Mouse (Mus musculus): Measurements from ENCODE around the gene Zfp462. TPM values are rescaled to one million over a fixed set of nuclear protein-coding genes. Genes with fewer than 3 reads are reported as not detected.

The Zfp462 gene
- polyA plus RNA-seq, 1 experiment from 2014 or later, result 0.09 TPM

DNA sequence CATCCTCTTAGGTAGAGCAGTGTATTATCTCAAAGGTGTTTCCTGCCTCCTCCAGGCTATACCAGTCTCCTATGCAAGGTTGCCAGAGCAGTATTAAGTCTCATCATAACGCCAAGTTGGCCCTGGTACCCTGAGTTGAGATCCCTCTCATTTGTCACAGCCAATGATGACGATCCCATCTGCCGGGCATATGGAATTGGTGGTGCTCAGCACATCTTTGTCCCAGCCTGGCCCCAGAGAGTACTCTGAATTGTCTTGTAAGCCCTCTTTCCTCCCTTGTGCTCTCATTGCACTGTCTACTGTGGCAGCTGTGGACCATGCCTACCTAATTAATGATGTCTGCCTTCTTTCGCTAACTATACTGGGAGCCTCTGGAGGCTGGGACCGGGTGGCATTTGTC lies 126.7 kb downstream of the Zfp462 start:
- Histone ChIP-seq H3K36me3 (ENCODE audit: inconsistent target) (no peaks in the 10 kb centered on the region), H3K4me3 (ENCODE audit: inconsistent target) (no peak overlapping the region), H3K79me2 (ENCODE audit: inconsistent target) (no peaks in the 10 kb centered on the region), H3K27ac (no peak overlapping the region)
- WGBS (ENCODE audit: missing documents), result 92% methylated on average over 5 of the region's 5 CpGs

DNA sequence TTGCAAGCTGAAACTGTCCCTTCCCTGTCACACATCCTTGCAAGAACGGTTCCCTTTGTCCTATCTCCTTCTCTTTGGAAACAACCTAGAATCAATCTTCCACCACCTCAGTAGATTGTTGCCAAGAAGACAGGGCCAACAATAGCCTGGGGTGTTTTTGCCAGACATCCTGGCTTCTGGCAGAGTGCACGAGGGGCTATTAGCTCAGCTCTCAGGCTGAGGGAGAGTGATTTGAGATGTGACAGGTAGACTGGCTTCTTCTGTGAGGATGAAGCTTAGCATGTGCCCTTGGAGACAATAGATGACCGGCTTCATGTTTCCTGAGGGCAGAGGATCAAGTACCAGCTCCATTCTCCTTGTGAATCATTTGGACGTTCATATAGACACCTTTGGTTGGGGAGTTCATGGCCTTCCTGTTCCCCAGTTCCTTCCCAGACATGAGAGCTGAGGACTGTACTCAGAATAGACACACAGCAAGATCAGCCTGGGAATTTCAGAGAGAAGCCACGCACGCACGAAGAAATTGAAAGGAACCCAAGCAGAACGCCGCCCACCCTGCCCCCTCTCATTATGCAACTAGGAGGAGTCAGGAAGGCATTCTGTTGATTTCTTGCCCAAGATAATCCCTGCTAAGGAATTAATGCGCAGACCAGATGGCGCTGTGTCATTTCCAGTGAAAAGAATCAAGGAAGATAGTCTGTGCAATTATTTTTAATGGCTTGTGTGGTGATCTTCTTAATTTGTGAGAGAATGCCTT lies 132.5 kb downstream of the Zfp462 start:
- Histone ChIP-seq H3K27ac (no peak overlapping the region), H3K36me3 (ENCODE audit: inconsistent target) (no peaks in the 10 kb centered on the region), H3K79me2 (ENCODE audit: inconsistent target) (no peaks in the 10 kb centered on the region), H3K4me3 (ENCODE audit: inconsistent target) (no peak overlapping the region)
- 98% methylated on average over 11 of the region's 11 CpGs for WGBS (ENCODE audit: missing documents)

DNA sequence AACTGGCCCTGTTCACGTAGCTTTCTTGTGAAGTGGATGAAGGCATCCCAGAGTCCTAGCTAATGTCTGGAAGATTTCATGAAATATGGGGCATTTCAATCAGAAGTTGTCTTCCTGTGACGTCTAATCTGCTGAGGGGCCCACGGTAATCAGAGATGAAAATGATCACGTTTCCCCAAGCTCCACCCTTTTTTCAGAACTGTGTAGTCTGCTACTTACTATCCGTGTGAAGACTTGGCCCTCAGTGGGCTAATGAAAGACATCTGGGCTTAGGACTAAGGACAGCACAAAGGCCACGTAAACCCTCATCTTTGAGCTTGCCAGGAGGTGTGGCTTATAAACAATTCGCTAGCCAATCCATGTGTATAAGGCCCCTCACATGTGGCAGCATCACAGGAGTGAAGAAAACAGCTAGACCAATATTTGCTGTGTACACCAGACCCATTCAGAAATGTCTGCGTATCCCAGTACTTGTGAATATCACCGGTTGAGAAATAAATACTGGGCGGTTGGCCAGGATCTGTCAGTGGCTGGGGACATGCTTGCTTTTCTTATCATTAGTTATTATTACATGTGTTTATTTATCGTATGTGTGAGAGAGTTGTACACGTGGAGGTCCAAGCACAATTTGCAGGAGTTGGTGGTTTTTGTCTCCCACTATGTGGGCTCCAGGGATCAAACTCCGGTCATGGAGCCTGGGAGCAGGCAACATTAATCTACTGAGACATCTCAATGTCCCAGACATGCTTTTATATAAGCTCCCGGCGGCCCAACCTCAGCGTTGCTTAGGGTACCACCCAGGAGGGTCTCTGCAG lies 133.3 kb downstream of the Zfp462 start:
- no peaks in the 10 kb centered on the region for H3K36me3 ChIP-seq (ENCODE audit: inconsistent target)
- no peak overlapping the region for H3K4me3 ChIP-seq (ENCODE audit: inconsistent target)
- WGBS (ENCODE audit: missing documents), result 96% methylated on average over 16 of the region's 16 CpGs
- no peaks in the 10 kb centered on the region for H3K79me2 ChIP-seq (ENCODE audit: inconsistent target)
- H3K27ac ChIP-seq, result no peak overlapping the region

DNA sequence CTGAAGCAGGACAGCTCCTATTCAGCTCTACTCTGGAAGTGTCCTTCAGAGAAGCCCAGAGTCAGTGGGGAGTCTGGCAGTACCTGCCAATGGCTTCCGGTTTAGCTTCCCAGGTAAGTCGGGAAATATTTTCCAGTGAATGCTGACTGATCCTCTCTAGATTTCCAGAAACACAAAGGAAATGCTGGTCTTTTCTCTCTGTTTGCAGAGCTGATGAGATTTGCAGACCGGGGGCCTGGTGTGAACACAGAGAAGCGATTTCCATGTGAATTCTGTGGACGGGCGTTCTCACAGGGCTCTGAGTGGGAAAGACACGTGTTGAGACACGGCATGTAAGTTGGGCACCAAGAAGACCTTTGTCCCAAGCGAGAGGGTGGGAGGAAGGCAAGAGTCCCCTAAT lies 134.2 kb downstream of the Zfp462 start:
- no peaks in the 10 kb centered on the region for H3K79me2 ChIP-seq (ENCODE audit: inconsistent target)
- H3K36me3 ChIP-seq (ENCODE audit: inconsistent target), result no peaks in the 10 kb centered on the region
- H3K4me3 ChIP-seq (ENCODE audit: inconsistent target), result no peak overlapping the region
- WGBS (ENCODE audit: missing documents), result 94% methylated on average over 8 of the region's 9 CpGs
- H3K27ac ChIP-seq, result no peak overlapping the region

DNA sequence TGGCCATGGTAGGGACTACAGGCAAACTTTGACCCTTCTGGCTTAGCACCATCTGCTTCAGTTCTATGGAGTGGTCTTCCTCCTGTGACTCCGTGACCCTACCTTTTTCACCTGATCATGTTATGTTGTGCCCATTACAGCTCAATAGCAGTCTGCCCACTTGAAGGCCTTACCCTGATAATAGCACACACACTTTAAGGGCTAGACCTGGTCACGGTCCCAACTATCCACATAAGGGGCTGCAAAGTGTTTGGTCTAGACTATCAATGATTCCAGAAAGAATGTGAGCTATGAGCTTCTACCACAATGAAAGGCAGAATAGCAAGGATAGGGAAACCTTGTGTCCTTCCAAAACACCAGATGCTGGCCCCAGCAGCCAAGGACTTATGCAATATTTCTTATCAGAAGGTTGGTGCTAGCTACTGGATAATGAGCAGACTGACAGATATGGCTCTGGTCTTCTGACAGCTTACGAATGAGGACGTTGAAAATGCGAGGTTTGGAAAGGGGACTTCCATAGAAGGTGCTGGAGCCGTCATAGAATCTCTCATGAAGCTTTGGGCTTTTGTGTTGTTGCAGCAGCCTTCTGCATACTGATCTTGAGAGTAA lies 139.3 kb downstream of the Zfp462 start:
- WGBS (ENCODE audit: missing documents), result 89% methylated on average over 6 of the region's 6 CpGs
- H3K27ac ChIP-seq, result no peak overlapping the region
- H3K36me3 ChIP-seq (ENCODE audit: inconsistent target), result no peaks in the 10 kb centered on the region
- no peak overlapping the region for H3K4me3 ChIP-seq (ENCODE audit: inconsistent target)
- H3K79me2 ChIP-seq (ENCODE audit: inconsistent target), result no peaks in the 10 kb centered on the region

DNA sequence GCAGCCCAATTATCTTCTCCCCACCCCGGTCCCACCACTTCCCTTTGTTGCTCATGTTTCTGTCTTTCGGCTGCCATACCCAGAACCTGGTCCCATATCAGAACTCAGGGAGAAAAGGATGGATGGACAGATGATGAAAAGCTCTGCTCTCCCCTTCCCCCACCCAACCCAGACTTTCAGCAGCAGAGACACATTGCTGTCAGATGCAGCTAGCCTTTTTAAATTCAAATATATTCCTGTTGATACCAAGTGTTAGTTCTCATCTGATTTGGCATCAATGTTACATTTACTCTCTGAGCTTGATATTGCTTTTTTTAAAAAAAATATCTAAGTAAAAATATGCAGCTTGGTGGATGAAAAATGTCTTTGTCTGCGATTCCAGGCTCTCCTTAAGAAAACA lies 143.3 kb downstream of the Zfp462 start:
- H3K36me3 ChIP-seq (ENCODE audit: inconsistent target), result no peaks in the 10 kb centered on the region
- H3K27ac ChIP-seq, result no peak overlapping the region
- no peaks in the 10 kb centered on the region for H3K79me2 ChIP-seq (ENCODE audit: inconsistent target)
- 97% methylated on average over 3 of the region's 3 CpGs for WGBS (ENCODE audit: missing documents)
- no peak overlapping the region for H3K4me3 ChIP-seq (ENCODE audit: inconsistent target)

DNA sequence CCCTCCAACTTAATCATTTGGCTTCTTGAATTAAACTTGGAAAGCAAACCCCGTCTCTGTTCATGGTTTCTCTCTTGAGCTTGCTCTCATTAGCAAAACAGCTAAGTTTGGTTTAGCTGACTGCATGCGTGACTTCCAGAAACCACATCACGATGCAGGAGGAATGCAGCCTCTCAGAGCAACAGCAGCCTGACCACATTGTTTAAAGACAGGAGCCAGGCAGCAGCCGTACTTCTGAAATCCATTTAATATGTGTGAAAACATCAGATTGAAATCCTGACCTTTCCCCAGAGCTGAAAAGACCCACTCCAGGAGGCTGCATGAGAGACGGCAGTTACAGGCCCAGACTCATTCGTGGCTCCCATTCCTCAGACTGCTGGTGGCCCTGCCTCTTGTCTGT lies 144.1 kb downstream of the Zfp462 start:
- Histone ChIP-seq H3K36me3 (ENCODE audit: inconsistent target) (no peaks in the 10 kb centered on the region), H3K79me2 (ENCODE audit: inconsistent target) (no peaks in the 10 kb centered on the region), H3K27ac (no peak overlapping the region), H3K4me3 (ENCODE audit: inconsistent target) (no peak overlapping the region)
- WGBS (ENCODE audit: missing documents), result 90% methylated on average over 6 of the region's 6 CpGs

DNA sequence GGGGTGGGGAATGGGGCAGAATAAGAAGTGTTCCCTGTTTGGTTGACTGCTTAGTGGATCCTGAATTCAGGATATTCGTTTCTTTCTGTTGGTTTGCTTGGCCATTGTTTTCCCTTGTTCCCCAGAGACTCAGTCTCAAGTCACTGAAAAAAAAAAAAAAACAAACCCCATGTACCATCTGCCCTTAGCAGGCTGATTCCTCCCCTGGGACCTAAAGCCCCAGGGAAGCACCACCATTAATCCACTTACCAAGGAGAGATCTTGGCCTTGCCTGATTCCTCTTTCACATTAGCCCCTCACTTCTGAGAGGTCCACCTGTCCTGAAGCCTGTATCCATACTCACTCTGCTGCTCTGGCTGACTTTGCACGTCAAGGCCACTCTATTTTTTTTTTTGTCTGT lies 152.3 kb downstream of the Zfp462 start:
- no peaks in the 10 kb centered on the region for H3K36me3 ChIP-seq (ENCODE audit: inconsistent target)
- 92% methylated on average over 2 of the region's 2 CpGs for WGBS (ENCODE audit: missing documents)
- no peak overlapping the region for H3K27ac ChIP-seq
- H3K4me3 ChIP-seq (ENCODE audit: inconsistent target), result no peak overlapping the region
- no peaks in the 10 kb centered on the region for H3K79me2 ChIP-seq (ENCODE audit: inconsistent target)

DNA sequence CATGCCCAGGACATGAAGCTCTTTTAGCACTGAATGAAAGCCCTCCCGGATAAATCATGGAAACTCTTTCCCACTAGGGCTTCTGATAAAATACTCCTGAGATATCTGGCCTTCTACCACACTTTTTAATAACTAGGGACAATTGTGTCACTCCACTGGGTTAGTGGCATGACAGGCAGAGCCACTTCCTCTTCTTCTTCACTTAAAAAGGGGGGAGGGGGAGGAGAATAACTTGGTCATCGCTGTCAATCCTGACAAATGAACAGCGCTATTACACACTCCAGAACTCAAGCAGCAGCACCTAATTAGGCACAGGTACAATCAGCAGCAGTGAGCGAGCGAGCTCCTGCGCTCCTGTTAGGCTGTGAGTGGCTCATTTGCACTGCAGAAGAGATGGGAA lies 153.5 kb downstream of the Zfp462 start:
- WGBS (ENCODE audit: missing documents), result 68% methylated on average over 6 of the region's 6 CpGs
- Histone ChIP-seq H3K79me2 (ENCODE audit: inconsistent target) (no peaks in the 10 kb centered on the region), H3K4me3 (ENCODE audit: inconsistent target) (no peak overlapping the region), H3K36me3 (ENCODE audit: inconsistent target) (no peaks in the 10 kb centered on the region), H3K27ac (peak overlapping the region; percentile 43)

DNA sequence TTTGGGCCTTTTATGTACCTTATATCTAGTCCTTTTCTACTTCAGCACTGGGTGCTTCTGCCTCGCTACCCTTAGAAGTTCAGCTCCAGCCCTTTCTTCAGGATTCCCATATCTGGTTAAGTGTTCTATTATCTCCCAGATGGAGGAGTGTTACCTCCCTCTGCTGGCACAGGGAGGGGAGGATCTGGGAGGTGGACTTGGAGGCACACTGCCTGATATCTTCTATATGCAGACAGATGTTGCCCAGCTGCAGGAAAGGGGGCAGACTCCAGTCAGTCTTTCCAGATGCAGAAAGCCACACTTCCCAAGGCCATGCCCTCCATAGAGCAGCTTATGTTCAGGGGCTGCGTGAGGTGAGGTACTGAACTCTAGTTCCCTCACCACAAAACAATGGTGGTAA lies 156.0 kb downstream of the Zfp462 start:
- H3K4me3 ChIP-seq (ENCODE audit: inconsistent target), result no peak overlapping the region
- H3K36me3 ChIP-seq (ENCODE audit: inconsistent target), result no peaks in the 10 kb centered on the region
- no peak overlapping the region for H3K27ac ChIP-seq
- WGBS (ENCODE audit: missing documents), result 100% methylated on average over 2 of the region's 2 CpGs
- no peaks in the 10 kb centered on the region for H3K79me2 ChIP-seq (ENCODE audit: inconsistent target)

DNA sequence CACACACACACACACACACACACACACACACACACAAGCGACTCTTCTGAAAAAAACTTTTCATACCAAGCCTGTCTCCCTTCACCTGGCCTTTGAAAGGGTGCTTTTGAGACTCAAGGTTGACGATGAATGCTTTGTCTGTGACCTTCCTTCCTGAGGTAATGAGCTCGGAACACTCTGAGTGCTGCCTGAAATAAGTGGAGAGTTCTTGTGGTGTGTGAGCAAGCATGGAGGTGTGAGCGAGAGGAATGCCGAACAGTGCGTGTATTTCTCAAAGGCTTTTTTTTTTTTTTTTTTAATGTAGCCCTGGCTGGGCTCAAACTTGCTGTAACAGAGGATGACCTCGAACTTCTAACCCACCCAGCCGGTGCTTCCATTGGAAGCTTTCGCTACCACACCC lies 156.8 kb downstream of the Zfp462 start:
- Histone ChIP-seq H3K4me3 (ENCODE audit: inconsistent target) (no peak overlapping the region), H3K79me2 (ENCODE audit: inconsistent target) (no peaks in the 10 kb centered on the region), H3K36me3 (ENCODE audit: inconsistent target) (no peaks in the 10 kb centered on the region), H3K27ac (no peak overlapping the region)
- 89% methylated on average over 5 of the region's 9 CpGs for WGBS (ENCODE audit: missing documents)

DNA sequence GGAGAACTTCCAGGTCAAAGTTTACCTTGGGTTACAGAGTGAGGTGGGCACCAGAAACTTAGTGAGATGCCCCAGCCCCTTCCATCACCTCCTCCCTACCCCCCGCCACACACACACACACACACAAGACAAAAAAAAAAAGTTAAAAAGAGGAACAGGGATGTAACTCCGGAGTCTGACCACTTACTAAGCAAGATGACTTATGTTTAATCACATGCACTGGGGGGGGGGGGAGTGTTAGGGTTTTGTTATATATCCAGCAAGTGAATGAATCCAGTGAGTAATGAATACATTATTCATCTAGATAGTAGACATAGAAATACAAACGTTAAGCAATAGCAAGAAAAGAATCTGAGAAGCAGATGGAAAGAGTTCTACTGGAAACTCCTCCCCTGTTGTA lies 157.5 kb downstream of the Zfp462 start:
- no peaks in the 10 kb centered on the region for H3K79me2 ChIP-seq (ENCODE audit: inconsistent target)
- H3K36me3 ChIP-seq (ENCODE audit: inconsistent target), result no peaks in the 10 kb centered on the region
- 55% methylated on average over 3 of the region's 3 CpGs for WGBS (ENCODE audit: missing documents)
- H3K27ac ChIP-seq, result peak overlapping the region; percentile 57
- no peak overlapping the region for H3K4me3 ChIP-seq (ENCODE audit: inconsistent target)

DNA sequence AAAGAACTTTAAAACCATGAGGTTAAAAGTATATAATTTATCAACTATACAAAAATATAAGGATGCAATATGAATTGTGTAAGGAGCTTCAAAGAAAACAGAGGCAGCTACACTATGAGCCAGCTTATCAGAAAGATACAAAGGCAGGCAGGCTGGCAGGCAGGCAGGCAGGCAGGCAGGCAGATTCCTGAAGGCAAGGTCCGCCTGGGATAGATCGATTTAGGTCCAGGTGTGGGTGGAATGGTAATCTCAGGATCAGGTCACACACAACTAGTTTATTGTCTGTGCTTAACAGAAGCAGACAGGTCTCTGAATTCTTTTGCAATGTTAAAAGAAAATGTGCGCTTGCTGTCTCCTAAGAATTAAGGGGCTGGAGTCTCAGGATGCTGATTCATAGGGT lies 158.7 kb downstream of the Zfp462 start:
- no peaks in the 10 kb centered on the region for H3K36me3 ChIP-seq (ENCODE audit: inconsistent target)
- 88% methylated on average over 3 of the region's 3 CpGs for WGBS (ENCODE audit: missing documents)
- H3K27ac ChIP-seq, result peak overlapping the region; percentile 57
- no peak overlapping the region for H3K4me3 ChIP-seq (ENCODE audit: inconsistent target)
- H3K79me2 ChIP-seq (ENCODE audit: inconsistent target), result no peaks in the 10 kb centered on the region

DNA sequence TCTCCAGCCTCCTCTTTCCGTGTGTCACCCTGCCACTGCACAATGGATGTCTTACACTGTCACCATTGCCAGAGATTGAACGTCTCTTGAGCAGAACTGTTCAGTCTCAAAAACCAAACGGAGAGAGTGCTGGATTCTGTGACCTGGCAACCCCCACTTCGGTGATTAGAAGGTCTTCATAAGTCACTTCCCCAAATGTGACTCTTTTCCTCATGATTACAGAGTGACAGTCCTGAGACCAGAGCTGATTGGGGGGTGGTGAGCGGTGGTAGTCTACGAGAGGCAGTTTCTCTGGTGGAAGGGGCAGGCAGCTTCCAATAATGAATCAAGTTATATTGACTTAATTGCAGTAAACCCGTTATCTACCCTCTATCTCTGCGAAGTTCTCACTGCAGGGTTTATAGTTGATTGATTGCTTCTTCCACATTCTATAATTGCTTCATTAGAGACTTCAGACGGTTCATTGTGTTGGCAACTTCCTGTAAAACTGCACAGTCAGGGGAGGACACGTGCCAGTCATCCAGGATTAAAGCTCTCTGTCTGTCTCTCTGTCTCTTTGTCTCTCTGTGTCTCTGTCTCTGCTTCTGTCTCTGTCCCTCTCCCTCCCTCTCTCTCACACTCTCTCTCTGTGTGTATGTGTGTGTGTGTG lies 173.1 kb downstream of the Zfp462 start:
- H3K27ac ChIP-seq, result peak overlapping the region; percentile 48
- H3K4me3 ChIP-seq (ENCODE audit: inconsistent target), result no peak overlapping the region
- 23% methylated on average over 10 of the region's 10 CpGs for WGBS (ENCODE audit: missing documents)
- no peaks in the 10 kb centered on the region for H3K36me3 ChIP-seq (ENCODE audit: inconsistent target)
- H3K79me2 ChIP-seq (ENCODE audit: inconsistent target), result no peaks in the 10 kb centered on the region

DNA sequence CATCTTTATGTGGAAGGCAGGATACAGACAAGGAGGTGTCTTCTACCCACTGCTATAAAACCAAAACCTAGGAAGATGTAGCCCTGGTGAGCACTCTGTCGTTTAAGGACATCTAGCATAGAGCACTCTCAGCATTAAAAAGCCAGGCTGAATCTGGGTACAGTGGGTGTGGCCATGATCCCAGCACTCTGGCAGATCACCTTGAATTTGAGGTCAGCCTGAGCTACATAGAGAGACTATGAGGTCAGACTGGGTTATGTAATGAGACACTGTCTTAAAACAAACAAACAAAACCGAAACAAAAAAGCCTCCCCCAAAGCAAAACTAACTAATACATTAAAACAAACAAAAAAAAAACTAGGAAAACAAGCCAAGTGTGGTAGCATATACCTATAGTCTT lies 176.3 kb downstream of the Zfp462 start:
- 96% methylated on average over 2 of the region's 2 CpGs for WGBS (ENCODE audit: missing documents)
- Histone ChIP-seq H3K27ac (no peak overlapping the region), H3K79me2 (ENCODE audit: inconsistent target) (no peaks in the 10 kb centered on the region), H3K36me3 (ENCODE audit: inconsistent target) (no peaks in the 10 kb centered on the region), H3K4me3 (ENCODE audit: inconsistent target) (no peak overlapping the region)
